Mouse (Mus musculus) CH12.LX (cell line): Measurements from ENCODE around the gene Col27a1. TPM values are rescaled to one million over a fixed set of nuclear protein-coding genes. Genes with fewer than 3 reads are reported as not detected.

Experiments
- DNase-seq: peaks from one replicate; pipeline ENCODE4 v3.0.0-alpha.2; 2013; ENCODE audit errors: extremely low read depth
- H3K27ac ChIP-seq: 2 replicates; pipeline ENCODE4 v1.5.1; 2012; ENCODE audit warnings: low read depth, mild to moderate bottlenecking, control low read depth, moderate library complexity; ENCODE audit not compliant: insufficient read depth
- H3K27me3 ChIP-seq: replicated peaks from 2 replicates; pipeline ENCODE3; 2012; ENCODE audit warnings: inconsistent platforms
- H3K36me3 ChIP-seq, 2 experiments: replicated peaks in 1 of 2; 2 replicates each; pipeline versions ENCODE3 to v1.6.1; 2012; ENCODE audit warnings: inconsistent platforms in 1 of 2, low read length in 1 of 2, mild to moderate bottlenecking in 1 of 2, mixed read lengths in 1 of 2, moderate library complexity in 1 of 2; ENCODE audit not compliant: control insufficient read depth in 1 of 2, insufficient read depth in 1 of 2
- H3K4me1 ChIP-seq, 2 experiments: 2 replicates each; pipeline ENCODE4 v1.6.1; 2012; ENCODE audit warnings: inconsistent platforms in 1 of 2, moderate library complexity in 1 of 2; ENCODE audit not compliant: insufficient read depth in 2 of 2, control insufficient read depth in 1 of 2
- H3K4me2 ChIP-seq: 2 replicates; pipeline ENCODE4 v1.6.1; 2012; ENCODE audit warnings: low read depth, mild to moderate bottlenecking, control low read depth; ENCODE audit not compliant: poor library complexity, insufficient read depth, severe bottlenecking
- H3K4me3 ChIP-seq, 3 experiments: fragments of 150-350 bp in 1 of 3; sonication (generic) in 1 of 3; replicated peaks in 1 of 3; 2 replicates each; pipeline versions ENCODE3 to v1.5.1; 2011 to 2012; ENCODE audit warnings: low read depth in 2 of 3, low read length in 2 of 3, mild to moderate bottlenecking in 2 of 3, moderate library complexity in 2 of 3, control low read depth in 1 of 3, improper control_type of control experiment in 1 of 3, inconsistent platforms in 1 of 3, mixed read lengths in 1 of 3; ENCODE audit not compliant: poor library complexity in 1 of 3
- H3K79me2 ChIP-seq: replicated peaks from 2 replicates; pipeline ENCODE4 v1.6.1; 2012; ENCODE audit warnings: mild to moderate bottlenecking, moderate library complexity; ENCODE audit not compliant: control insufficient read depth, poor library complexity, insufficient read depth, severe bottlenecking; ENCODE audit errors: extremely low read depth
- H3K9ac ChIP-seq: 2 replicates; pipeline ENCODE4 v1.6.1; 2012; ENCODE audit warnings: low read depth, mild to moderate bottlenecking, control low read depth, moderate library complexity; ENCODE audit not compliant: insufficient read depth
- H3K9me3 ChIP-seq: replicated peaks from 2 replicates; pipeline ENCODE3; 2012; ENCODE audit warnings: low read length, inconsistent platforms, mixed read lengths
- CHD1 ChIP-seq: IDR thresholded peaks from 2 replicates; pipeline ENCODE4 v1.6.1; 2012; ENCODE audit warnings: low read depth, low read length, improper control_type of control experiment, inconsistent platforms
- CHD2 ChIP-seq: IDR thresholded peaks from 2 replicates; pipeline ENCODE4 v1.6.1; 2011; ENCODE audit warnings: low read length, improper control_type of control experiment
- EP300 ChIP-seq: IDR thresholded peaks from 2 replicates; pipeline ENCODE4 v1.6.1; 2011; ENCODE audit warnings: low read length, improper control_type of control experiment
- ETS1 ChIP-seq: conservative IDR thresholded peaks from 2 replicates; pipeline ENCODE4 v1.6.1; 2012; ENCODE audit warnings: low read depth, mild to moderate bottlenecking, inconsistent platforms, low read length, improper control_type of control experiment, moderate library complexity
- JUND ChIP-seq: conservative IDR thresholded peaks from 2 replicates; pipeline ENCODE4 v1.6.1; 2011; ENCODE audit warnings: low read depth, low read length, improper control_type of control experiment
- KAT2A ChIP-seq: IDR thresholded peaks from 2 replicates; pipeline ENCODE4 v1.6.1; 2012; ENCODE audit warnings: low read length, improper control_type of control experiment, inconsistent platforms; ENCODE audit not compliant: insufficient replicate concordance
- MXI1 ChIP-seq: IDR thresholded peaks from 2 replicates; pipeline ENCODE4 v1.6.1; 2011; ENCODE audit warnings: mild to moderate bottlenecking, low read depth, low read length, improper control_type of control experiment
- MYC ChIP-seq: IDR thresholded peaks from 2 replicates; pipeline ENCODE4 v1.6.1; 2011; ENCODE audit warnings: low read depth, mild to moderate bottlenecking, improper control_type of control experiment, low read length
- NRF1 ChIP-seq: IDR thresholded peaks from 2 replicates; pipeline ENCODE4 v1.6.1; 2014; ENCODE audit warnings: low read depth, mild to moderate bottlenecking, inconsistent platforms, low read length, improper control_type of control experiment, moderate library complexity
- PAX5 ChIP-seq: IDR thresholded peaks from 2 replicates; pipeline ENCODE4 v1.6.1; 2012; ENCODE audit warnings: low read length, inconsistent platforms, mixed read lengths
- POLR2AphosphoS2 ChIP-seq: IDR thresholded peaks from 2 replicates; pipeline ENCODE4 v1.6.1; 2011; ENCODE audit warnings: low read depth, low read length, improper control_type of control experiment
- SIN3A ChIP-seq: IDR thresholded peaks from 2 replicates; pipeline ENCODE4 v1.6.1; 2012; ENCODE audit warnings: low read length, improper control_type of control experiment, inconsistent platforms
- TBP ChIP-seq: conservative IDR thresholded peaks from 2 replicates; pipeline ENCODE4 v1.6.1; 2011; ENCODE audit warnings: low read depth, low read length, improper control_type of control experiment
- USF1 ChIP-seq: IDR thresholded peaks from 2 replicates; pipeline ENCODE4 v1.6.1; 2014; ENCODE audit warnings: low read depth, mild to moderate bottlenecking, inconsistent platforms, low read length, improper control_type of control experiment
- USF2 ChIP-seq: conservative IDR thresholded peaks from 2 replicates; pipeline ENCODE4 v1.6.1; 2011; ENCODE audit warnings: low read depth, low read length, improper control_type of control experiment
- ZKSCAN1 ChIP-seq: IDR thresholded peaks from 2 replicates; pipeline ENCODE4 v1.6.1; 2012; ENCODE audit warnings: low read depth, inconsistent platforms, low read length, improper control_type of control experiment, borderline replicate concordance
- dilution Hi-C: fragments of 300-500 bp; cut with MboI; formaldehyde crosslinking; loops from 2 replicates; pipeline ENCODE4 v1.14.3; 2020; ENCODE audit warnings: low sequenced_read_pairs; ENCODE audit not compliant: extremely low pct_unique_long_range_greater_than_20kb, extremely low pct_ligation_motif_present
- in situ Hi-C: fragments of 300-500 bp; cut with MboI; formaldehyde crosslinking; loops from 3 replicates; pipeline ENCODE4 v1.14.3; 2019; ENCODE audit warnings: low sequenced_read_pairs, low pct_ligation_motif_present, low pct_unique_long_range_greater_than_20kb, mixed read lengths
- polyA plus RNA-seq: library from polyadenylated mRNA; unstranded; fragments of >175 nt; gene quantifications from 2 replicates; pipeline ENCODE4 v1.2.1, GENCODE M21; 2012; ENCODE audit warnings: low read depth; ENCODE audit not compliant: insufficient read length
- total RNA-seq, 2 experiments: library from RNA; depleted of rRNA; stranded (reverse); fragments of 300-350 nt in 1 of 2; fragments of >200 nt in 1 of 2; gene quantifications; 2 replicates each; pipeline ENCODE4 v1.2.3; 2012 to 2014

The Col27a1 gene
- total and polyA plus RNA-seq, 3 experiments = 0.04 to 0.05 TPM; not detected in 1

DNA sequence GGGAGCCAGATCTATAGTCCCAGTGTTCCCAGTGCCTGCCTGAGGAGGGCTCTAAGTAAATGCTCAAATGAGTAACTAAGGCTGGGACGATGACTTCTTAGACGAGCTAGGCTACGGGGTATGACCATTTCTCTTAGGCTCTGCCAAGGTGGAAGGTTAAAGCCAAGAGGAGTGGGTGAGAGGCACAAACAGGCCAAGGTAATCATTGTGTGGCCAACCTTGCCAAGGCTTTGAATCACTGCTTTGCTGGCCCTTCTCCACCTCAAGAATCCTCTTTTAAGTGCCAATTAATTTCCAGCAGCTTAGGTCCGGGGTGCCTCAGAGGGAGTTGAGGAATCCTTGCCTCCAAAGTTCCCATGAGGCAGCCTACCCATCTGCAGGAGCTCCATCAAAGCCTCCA, 43.7 kb upstream of the Col27a1 start:
- Histone ChIP-seq H3K4me2 (no peak overlapping the region), H3K4me3 (no peak overlapping the region), H3K27ac (no peak overlapping the region), H3K9ac (no peak overlapping the region), H3K4me1 (no peaks in the 10 kb centered on the region), H3K79me2 (no peaks in the 10 kb centered on the region; the same call in 1 of the 2 replicates), H3K27me3 (peaks cover 92% of the 10 kb centered on the region), H3K9me3 (peaks cover 3% of the 10 kb centered on the region), H3K36me3 (no peaks in the 10 kb centered on the region)
- in situ Hi-C loops (no loop called here), dilution Hi-C loops (no loop called here)
- DNase-seq = no peak
- TF ChIP-seq KAT2A (no peak), ETS1 (no peak), PAX5 (no peak), CHD2 (no peak), MYC (no peak), NRF1 (no peak), TBP (no peak), SIN3A (no peak), USF2 (no peak)

DNA sequence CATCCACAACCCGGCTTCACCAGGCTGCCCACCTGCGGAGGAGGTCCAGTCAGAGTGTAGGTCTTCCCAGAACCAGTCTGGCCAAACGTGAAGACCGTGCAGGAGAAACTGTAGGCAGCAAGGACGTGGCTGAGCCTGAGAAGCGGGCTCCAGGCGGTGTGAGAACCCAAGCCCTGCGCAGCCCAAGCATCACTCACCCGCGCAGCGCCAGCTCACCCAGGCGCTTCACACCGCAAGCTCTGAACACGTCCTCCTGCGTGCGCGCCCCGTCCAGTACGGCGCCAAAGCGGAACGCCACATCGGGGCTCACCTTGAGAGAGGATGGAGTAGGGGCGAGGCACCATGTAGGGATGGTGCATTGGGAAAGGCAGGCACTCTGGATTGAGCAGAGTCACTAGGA, 42.7 kb upstream of the Col27a1 start:
- Histone ChIP-seq H3K4me2 (no peak overlapping the region), H3K27me3 (peaks cover 85% of the 10 kb centered on the region), H3K9ac (no peak overlapping the region), H3K4me1 (no peaks in the 10 kb centered on the region), H3K9me3 (peaks cover 3% of the 10 kb centered on the region), H3K79me2 (no peaks in the 10 kb centered on the region; the same call in 1 of the 2 replicates), H3K36me3 (no peaks in the 10 kb centered on the region), H3K27ac (no peak overlapping the region), H3K4me3 (no peak overlapping the region)
- dilution Hi-C loops = no loop called here
- TF ChIP-seq ZKSCAN1 = no peak
- no peak for TF ChIP-seq JUND
- no peak for TF ChIP-seq MXI1
- no peak for TF ChIP-seq USF1
- no peak for TF ChIP-seq POLR2AphosphoS2
- no peak for TF ChIP-seq EP300
- no peak for TF ChIP-seq CHD1
- TF ChIP-seq PAX5 = no peak
- in situ Hi-C loops = no loop called here
- DNase-seq = no peak
